Mouse (Mus musculus) monocyte, adult 5-6 weeks (primary cell): Measurements from ENCODE around the gene Smpd3. TPM values are rescaled to one million over a fixed set of nuclear protein-coding genes. Genes with fewer than 3 reads are reported as not detected.

Experiments
- ATAC-seq: fragments of 153-309, 156-312 bp; replicated peaks from 2 replicates; pipeline ENCODE4 v1.8.0; 2017; ENCODE audit warnings: mild to moderate bottlenecking; ENCODE audit not compliant: low TSS enrichment, insufficient number of reproducible peaks, severe bottlenecking, poor library complexity, low FRiP score
- total RNA-seq: library from RNA; stranded (forward); fragments of 200-1000, 200-491, 200-594 nt; gene quantifications from 3 replicates; pipeline ENCODE4 v1.2.3, GENCODE M21; 2017

The Smpd3 gene
- total RNA-seq, 1 experiment from 2014 or later = 0.48 TPM

DNA sequence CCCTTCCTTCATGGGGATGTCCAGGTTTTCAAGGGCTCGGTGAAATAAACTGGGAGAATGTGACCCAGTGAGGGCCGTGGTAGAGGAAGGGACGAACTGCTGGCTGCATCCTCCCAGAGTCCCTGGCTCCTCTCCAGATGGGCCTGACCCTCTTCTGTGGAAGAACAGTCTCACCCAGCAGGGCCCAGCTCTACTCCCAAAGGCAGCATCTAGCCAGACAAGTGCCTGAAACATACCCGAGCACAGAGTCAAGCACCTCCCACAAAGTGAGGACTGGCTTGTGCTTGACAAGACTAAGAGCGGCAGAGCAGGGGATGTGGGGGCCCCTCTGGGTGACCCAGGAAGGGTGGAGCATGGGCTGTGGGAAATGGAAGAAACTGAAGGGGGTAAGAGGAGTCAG, 75.4 kb downstream of the Smpd3 start:
- ATAC-seq = no peak

GRCm38 (mm10) chr8:106260894-106261293, 76.9 kb downstream of the Smpd3 start:
- no peak for ATAC-seq

- ATAC-seq = no peak
Observed at GRCm38 (mm10) chr8:106259579-106260255, 78.1 kb downstream of the Smpd3 start.

GRCm38 (mm10) chr8:106258169-106258568, 79.6 kb downstream of the Smpd3 start:
- ATAC-seq = no peak

- no peak for ATAC-seq
Observed at GRCm38 (mm10) chr8:106250186-106250585, 87.6 kb downstream of the Smpd3 start.

DNA sequence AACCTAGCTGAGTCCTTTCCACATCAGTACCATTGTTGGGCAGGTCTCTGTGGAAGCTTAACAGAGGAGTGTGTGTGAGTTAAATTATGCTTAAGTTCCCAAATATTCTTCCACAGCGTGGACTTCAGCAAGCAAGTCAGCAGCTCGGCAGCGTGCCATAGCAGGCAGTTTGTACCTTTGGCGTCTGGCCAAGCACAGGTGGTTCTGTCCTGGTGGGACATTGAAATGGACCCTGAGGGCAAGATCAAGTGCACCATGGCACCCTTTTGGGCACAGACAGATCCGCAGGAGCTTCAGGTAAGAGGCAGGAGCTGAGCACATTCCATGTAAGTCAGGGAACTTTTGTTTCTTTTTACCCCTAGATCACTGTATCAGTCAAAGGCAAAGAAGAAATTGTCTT, 100.7 kb downstream of the Smpd3 start:
- no peak for ATAC-seq

GRCm38 (mm10) chr8:106234567-106235261, 103.1 kb downstream of the Smpd3 start:
- ATAC-seq = no peak

DNA sequence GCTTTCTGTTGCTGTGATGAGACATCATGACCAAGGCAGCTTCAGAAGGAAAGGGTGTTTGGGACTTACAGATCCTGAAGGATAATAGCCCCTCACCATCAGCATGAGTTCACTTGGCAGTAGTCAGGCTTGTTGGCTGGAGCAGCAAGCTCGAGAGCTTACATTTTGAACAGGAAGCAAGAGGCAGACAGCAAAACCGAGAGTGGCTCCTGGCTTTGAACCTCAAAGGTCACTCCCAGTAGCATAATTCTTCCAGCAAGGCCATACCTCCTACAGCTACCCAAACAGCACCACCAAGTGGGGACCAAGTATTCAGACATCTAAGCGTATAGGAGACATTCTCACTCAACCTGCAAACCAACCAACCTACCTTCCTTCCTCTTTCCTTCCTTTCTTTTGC, 105.0 kb downstream of the Smpd3 start:
- no peak for ATAC-seq

DNA sequence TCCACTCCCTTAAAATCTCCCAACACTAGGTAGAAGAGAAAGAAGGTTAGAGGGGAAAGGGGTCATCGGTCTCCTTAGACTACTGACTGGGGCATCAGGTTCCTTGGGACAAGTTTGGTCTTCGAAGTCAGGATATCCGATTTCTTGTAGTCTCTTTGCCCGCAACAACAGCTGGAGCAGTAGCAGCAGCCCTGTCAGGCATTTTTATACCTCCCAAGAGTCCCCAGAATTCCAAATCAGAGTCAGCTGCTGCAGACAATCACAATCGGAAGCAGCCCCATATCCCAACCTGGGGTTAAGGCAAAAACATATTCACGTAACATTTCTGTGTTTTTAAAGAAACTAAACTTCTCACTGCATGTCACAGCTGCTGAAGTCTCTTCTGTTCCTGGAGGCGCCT, 106.3 kb downstream of the Smpd3 start:
- no peak for ATAC-seq

DNA sequence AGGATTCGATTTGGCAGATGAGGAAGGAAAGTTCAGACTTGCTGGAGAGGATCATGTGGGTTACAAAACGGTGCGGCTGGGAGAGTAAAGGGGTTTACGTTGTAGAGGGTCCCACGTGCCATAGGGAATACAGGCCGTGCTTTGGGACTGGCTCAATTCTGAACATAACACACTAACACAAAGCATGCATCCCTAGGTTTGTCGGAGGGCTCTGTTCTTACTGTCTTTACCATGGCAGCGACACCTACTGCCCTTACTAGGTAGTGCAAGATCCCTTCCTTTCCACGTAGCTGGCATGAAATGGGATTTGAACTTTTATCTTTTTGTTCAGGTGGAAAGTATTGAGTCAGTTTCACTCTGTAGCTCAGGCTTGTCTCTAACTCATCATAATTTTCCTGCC, 111.2 kb downstream of the Smpd3 start:
- peak; percentile 73; the same call in 1 of the 2 replicates for ATAC-seq

- no peak for ATAC-seq
Observed at GRCm38 (mm10) chr8:106219620-106220019, 118.2 kb downstream of the Smpd3 start.

- ATAC-seq = no peak
Observed at GRCm38 (mm10) chr8:106213959-106214358, 123.8 kb downstream of the Smpd3 start.

GRCm38 (mm10) chr8:106211421-106211820, 126.4 kb downstream of the Smpd3 start:
- ATAC-seq = no peak

DNA sequence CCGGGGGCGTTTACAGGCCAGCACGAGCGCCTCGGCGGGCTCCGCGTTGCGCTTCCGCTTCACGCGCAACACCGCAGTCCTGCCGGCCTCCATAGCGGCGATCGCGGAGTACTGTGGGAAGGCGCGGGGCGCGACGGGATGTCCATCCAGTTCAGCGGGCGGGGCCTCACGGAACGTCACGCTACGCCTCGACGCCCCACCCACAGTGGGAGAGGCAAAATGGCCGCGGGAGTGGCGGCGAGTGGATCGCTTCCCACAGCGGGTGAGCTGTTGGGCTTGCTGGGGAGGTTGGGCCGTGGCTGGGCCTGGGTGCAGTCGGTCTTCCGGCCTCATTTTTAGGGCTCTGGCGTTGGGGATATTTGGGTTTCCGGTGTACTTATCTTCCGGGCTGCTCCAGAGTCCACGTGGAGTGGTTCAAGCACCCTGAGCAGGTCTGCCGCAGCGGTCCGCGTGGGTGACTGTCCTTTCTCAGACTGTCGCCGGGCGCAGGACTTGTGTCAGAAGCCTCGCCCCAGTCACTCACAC, 126.9 kb downstream of the Smpd3 start, which contains the start of the genes Slc7a6os and Prmt7:
Gene Slc7a6os (minus strand): TSS at position 115 of the 525 bp plus-strand sequence.
Gene Prmt7 (plus strand): TSS at position 116 of the 525 bp plus-strand sequence.
- ATAC-seq = peak; percentile 98

- ATAC-seq = peak; percentile 18; the same call in 1 of the 2 replicates
Observed at GRCm38 (mm10) chr8:106210035-106210731, 127.6 kb downstream of the Smpd3 start.

Other genes starting within 250 kb of the Smpd3 start
- gene Esrp2, start 201.0 kb downstream of the Smpd3 start, total RNA-seq = not detected in 3 replicates
- gene Pla2g15, start 187.6 kb downstream of the Smpd3 start, total RNA-seq = 7.7 to 8.6 TPM (median 8.2 TPM) in 3 replicates
- 11.1 to 13.3 TPM (median 13.1 TPM) in 3 replicates for gene Slc7a6, start 169.1 kb downstream of the Smpd3 start, total RNA-seq
- gene Slc7a6os, start 127.1 kb downstream of the Smpd3 start, total RNA-seq = 65.9 to 77.4 TPM (median 66.8 TPM) in 3 replicates
- gene Prmt7, start 127.1 kb downstream of the Smpd3 start, total RNA-seq = 9.3 to 14.4 TPM (median 10.9 TPM) in 3 replicates
- gene Zfp90, start 77.3 kb upstream of the Smpd3 start, total RNA-seq = 8.2 to 12.2 TPM (median 11.8 TPM) in 3 replicates
- gene 6030452D12Rik, start 162.5 kb upstream of the Smpd3 start, total RNA-seq = not detected in 3 replicates
- not detected in 3 replicates for gene Cdh3, start 172.9 kb upstream of the Smpd3 start, total RNA-seq
- 2.2 to 11.5 TPM (median 9.5 TPM) in 3 replicates for gene Gm10073, start 235.5 kb upstream of the Smpd3 start, total RNA-seq